Mouse (Mus musculus) cerebellum, adult 2 months (tissue): Measurements from ENCODE around the gene Nmnat2.

Experiments
- CTCF ChIP-seq: fragments of 200-500 bp; IDR thresholded peaks from 2 replicates; pipeline ENCODE4 v1.5.1; 2011; ENCODE audit warnings: low read depth, mild to moderate bottlenecking, control low read depth, low read length, moderate library complexity, borderline replicate concordance; ENCODE audit not compliant: insufficient read depth
- POLR2A ChIP-seq: fragments of 200-500 bp; IDR thresholded peaks from 2 replicates; pipeline ENCODE4 v1.6.1; 2011; ENCODE audit warnings: low read length, control low read depth, borderline replicate concordance; ENCODE audit not compliant: insufficient read depth

DNA sequence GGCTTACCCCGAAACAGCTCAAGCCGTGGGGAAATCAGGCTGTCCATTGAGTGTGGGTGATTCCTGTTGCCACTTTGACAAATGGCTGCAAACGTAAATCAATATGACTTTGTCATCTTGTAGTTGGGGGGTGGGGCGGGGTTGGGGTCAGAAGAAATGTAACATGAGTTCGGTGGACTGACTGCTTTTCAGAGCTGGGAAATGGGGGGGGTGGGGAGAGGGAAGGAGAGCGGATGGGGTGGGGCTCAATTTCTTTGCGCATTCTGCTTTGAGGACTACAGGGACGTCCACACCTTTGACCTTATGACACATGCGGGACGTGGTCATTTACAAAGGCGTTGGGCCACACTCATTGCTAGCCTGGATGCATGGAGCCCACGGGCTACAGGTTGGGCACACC lies 77.2 kb downstream of the Nmnat2 start:
- no peak for TF ChIP-seq CTCF
- TF ChIP-seq POLR2A, result no peak
